Mouse (Mus musculus) ES-E14 (cell line): ENCODE measurements at regions not wholly inside any gene's neighbourhood (a gene's known extent, or its start where the extent isn't known, plus 50 kb on each side); places are given as distances from the start of the nearest gene placed in this dataset.
A peak's percentile ranks its signal among the peaks of the same experiment; 100 is the strongest.

ENCODE experiments used
- DNase-seq: peaks from one replicate; pipeline ENCODE4 v3.0.0-alpha.2; 2013; ENCODE audit warnings: low read depth, low spot score
- H3K27ac ChIP-seq: 2 replicates; pipeline ENCODE4 v1.5.1; 2012; ENCODE audit warnings: low read depth, mild to moderate bottlenecking, low read length, moderate library complexity, mixed read lengths; ENCODE audit not compliant: poor library complexity, insufficient read depth, severe bottlenecking
- H3K36me3 ChIP-seq: 2 replicates; pipeline ENCODE4 v1.6.1; 2012; ENCODE audit warnings: mild to moderate bottlenecking, low read length, moderate library complexity, mixed read lengths; ENCODE audit not compliant: control insufficient read depth, poor library complexity, insufficient read depth, severe bottlenecking
- H3K4me1 ChIP-seq, 2 experiments: fragments of 150-350 bp in 1 of 2; sonication (generic) in 1 of 2; 2 replicates each; pipeline ENCODE4 v1.6.1; 2012; ENCODE audit warnings: low read length in 2 of 2, mild to moderate bottlenecking in 1 of 2, mixed read lengths in 1 of 2; ENCODE audit not compliant: control insufficient read depth in 2 of 2, insufficient read depth in 2 of 2, poor library complexity in 1 of 2
- H3K4me3 ChIP-seq, 2 experiments: fragments of 150-350 bp in 1 of 2; sonication (generic) in 1 of 2; 2 replicates each; pipeline ENCODE4 v1.5.1; 2012; ENCODE audit warnings: low read length in 2 of 2, low read depth in 1 of 2, mild to moderate bottlenecking in 1 of 2, mixed read lengths in 1 of 2; ENCODE audit not compliant: insufficient read depth in 1 of 2, poor library complexity in 1 of 2, severe bottlenecking in 1 of 2
- H3K9ac ChIP-seq: 2 replicates; pipeline ENCODE4 v1.6.1; 2012; ENCODE audit warnings: low read depth, mild to moderate bottlenecking, low read length, mixed read lengths; ENCODE audit not compliant: poor library complexity, insufficient read depth, severe bottlenecking
- H3K9me3 ChIP-seq: fragments of 150-350 bp; sonication (generic); 2 replicates; pipeline ENCODE4 v1.6.1; 2012; ENCODE audit warnings: low read depth, mild to moderate bottlenecking, low read length; ENCODE audit not compliant: control insufficient read depth, insufficient read depth
- CHD2 ChIP-seq: IDR thresholded peaks from 2 replicates; pipeline ENCODE4 v1.6.1; 2014; ENCODE audit warnings: mild to moderate bottlenecking, low read depth, low read length, inconsistent platforms
- HCFC1 ChIP-seq: IDR thresholded peaks from 2 replicates; pipeline ENCODE4 v1.6.1; 2012; ENCODE audit warnings: low read length, inconsistent platforms, borderline replicate concordance; ENCODE audit not compliant: insufficient read depth
- MAFK ChIP-seq: IDR thresholded peaks from 2 replicates; pipeline ENCODE4 v1.6.1; 2014; ENCODE audit warnings: mild to moderate bottlenecking, low read depth, low read length, inconsistent platforms; ENCODE audit not compliant: insufficient read depth
- ZC3H11A ChIP-seq: IDR thresholded peaks from 2 replicates; pipeline ENCODE4 v1.6.1; 2012; ENCODE audit warnings: low read depth, mild to moderate bottlenecking, inconsistent platforms, low read length, borderline replicate concordance
- ZNF384 ChIP-seq: IDR thresholded peaks from 2 replicates; pipeline ENCODE4 v1.6.1; 2012; ENCODE audit warnings: low read depth, low read length, inconsistent platforms
- in situ Hi-C, 2 experiments: fragments of 600-800 bp; cut with MboI; formaldehyde crosslinking; loops; one replicate each; pipeline ENCODE4 v1.15.1; 2025; ENCODE audit warnings: low sequenced_read_pairs in 2 of 2, inconsistent platforms in 1 of 2; ENCODE audit not compliant: unreplicated experiment in 2 of 2

DNA sequence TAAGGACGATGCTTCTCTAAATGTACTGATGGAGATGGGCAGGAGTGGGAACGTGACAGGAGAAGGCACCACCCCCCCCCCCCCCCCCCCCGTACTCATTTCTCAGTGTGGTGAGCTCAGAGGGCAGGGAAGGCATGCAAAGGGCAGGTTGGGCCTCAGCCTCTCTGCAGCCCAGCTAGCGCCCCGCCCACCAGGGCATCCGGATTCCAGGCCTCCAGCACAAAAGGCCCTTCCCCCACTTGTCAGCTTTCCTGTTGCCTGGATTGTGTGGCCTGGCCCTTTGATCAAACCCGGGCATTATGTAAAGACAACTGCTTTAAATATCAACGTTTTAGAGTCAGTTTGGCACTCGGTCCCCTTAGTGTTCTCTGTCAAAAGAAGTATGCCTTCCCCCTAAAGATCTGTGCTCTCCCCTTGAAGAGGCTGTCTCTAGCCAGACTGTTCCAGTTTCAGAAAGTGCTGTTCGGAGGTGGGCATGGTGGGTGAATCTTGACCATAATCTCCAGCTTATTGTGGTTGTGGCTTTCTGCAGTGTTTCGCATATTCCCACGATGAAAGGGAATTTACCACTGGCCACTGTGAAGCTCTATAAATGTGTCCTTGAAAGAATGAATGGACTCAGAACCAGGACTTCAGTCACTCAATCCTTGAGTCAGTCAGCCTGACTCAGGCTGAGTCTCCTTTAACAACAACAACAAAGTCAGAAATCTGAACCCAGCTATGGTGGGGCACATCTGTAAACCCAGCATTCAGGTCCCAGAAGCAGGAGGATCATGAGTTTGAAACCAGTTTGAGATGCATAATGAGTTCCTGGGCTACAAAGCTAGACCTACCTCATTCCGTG is 192.4 kb upstream of the Klf3 start:
- in situ Hi-C loops: no loop called here
- Histone ChIP-seq H3K27ac (peak overlapping the region; percentile 73; the same call in 1 of the 2 replicates), H3K9me3 (no peaks in the 10 kb centered on the region), H3K9ac (peak overlapping the region; percentile 39; the same call in 1 of the 2 replicates), H3K4me3 (no peak overlapping the region), H3K36me3 (no peaks in the 10 kb centered on the region), H3K4me1 (peaks cover 3 to 11% of the 10 kb centered on the region in 2 experiments; a peak in 3 of 4 replicates)
- TF ChIP-seq CHD2: peak; percentile 47; the same call in 1 of the 2 replicates
- TF ChIP-seq ZC3H11A: no peak
- no peak for TF ChIP-seq MAFK
- TF ChIP-seq ZNF384: no peak
- DNase-seq: peak; percentile 80

DNA sequence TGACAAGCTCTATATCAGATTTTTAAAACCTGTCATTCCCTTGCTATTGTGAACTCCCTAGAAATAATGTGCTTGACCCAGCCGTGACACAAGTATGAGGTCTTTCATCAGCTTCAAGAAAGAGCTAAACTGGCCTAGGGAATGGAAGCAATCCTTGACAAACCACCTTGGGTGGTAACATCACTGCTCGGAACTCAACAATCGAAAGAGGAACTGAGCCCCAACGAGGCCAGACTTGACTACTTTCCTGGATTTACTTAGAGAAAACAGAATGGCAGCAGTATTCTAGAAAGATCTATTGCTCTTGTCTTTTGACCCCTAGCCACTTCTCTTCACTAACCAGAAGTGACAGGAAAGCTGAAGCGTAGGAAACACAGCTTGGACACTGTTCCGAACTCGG is 191.2 kb upstream of the Klf3 start:
- no peak overlapping the region for H3K27ac ChIP-seq

DNA sequence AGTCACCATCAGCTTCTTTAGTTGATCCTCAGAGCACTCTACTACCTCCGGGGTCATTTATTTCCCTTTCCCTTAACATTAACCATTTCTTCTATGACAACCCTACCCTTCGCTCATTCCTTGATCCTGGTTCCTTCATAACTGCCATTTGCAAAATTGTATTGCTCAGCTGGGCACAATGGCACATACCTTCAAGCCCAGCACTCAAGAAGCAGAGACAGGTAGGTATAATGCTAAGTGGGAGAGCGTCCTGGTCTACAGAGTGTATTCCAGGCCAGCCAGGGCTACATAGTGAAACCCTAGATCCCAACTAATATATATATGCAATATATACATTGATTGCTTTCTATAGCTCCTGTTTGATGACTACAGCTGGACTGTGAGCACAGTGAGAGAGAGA is 189.5 kb upstream of the Klf3 start:
- in situ Hi-C loops: no loop called here
- no peak overlapping the region for H3K27ac ChIP-seq
- no peaks in the 10 kb centered on the region for H3K36me3 ChIP-seq
- H3K9me3 ChIP-seq: no peaks in the 10 kb centered on the region
- no peak overlapping the region for H3K9ac ChIP-seq
- DNase-seq: no peak
- H3K4me1 ChIP-seq: peaks cover 3 to 9% of the 10 kb centered on the region in 2 experiments; a peak in 3 of 4 replicates
- H3K4me3 ChIP-seq: no peak overlapping the region
- TF ChIP-seq ZC3H11A (no peak), ZNF384 (no peak), HCFC1 (no peak)

More for the DNA sequence above, 191.2 kb upstream of the Klf3 start:
- Histone ChIP-seq H3K9me3 (no peaks in the 10 kb centered on the region), H3K36me3 (no peaks in the 10 kb centered on the region), H3K9ac (no peak overlapping the region), H3K4me1 (peaks cover 3 to 9% of the 10 kb centered on the region in 2 experiments; a peak in 3 of 4 replicates), H3K4me3 (no peak overlapping the region)
- DNase-seq: no peak
- in situ Hi-C loops: no loop called here
- TF ChIP-seq ZNF384 (no peak), MAFK (no peak), ZC3H11A (no peak), HCFC1 (no peak), CHD2 (no peak)

GRCm38 (mm10) chr5:64618126-64618525 is 185.1 kb upstream of the Klf3 start:
- in situ Hi-C loops: no loop called here
- TF ChIP-seq ZC3H11A: no peak
- TF ChIP-seq HCFC1: no peak
- no peak for TF ChIP-seq ZNF384
- no peak for TF ChIP-seq CHD2
- TF ChIP-seq MAFK: no peak
- peaks cover 6% of the 10 kb centered on the region in 2 experiments; a peak in 3 of 4 replicates for H3K4me1 ChIP-seq
- no peaks in the 10 kb centered on the region for H3K36me3 ChIP-seq
- no peak for DNase-seq
- no peak overlapping the region for H3K9ac ChIP-seq
- H3K27ac ChIP-seq: no peak overlapping the region
- no peak overlapping the region for H3K4me3 ChIP-seq
- H3K9me3 ChIP-seq: no peaks in the 10 kb centered on the region
